Mouse (Mus musculus): Measurements from ENCODE around the gene Ankrd33b. TPM values are rescaled to one million over a fixed set of nuclear protein-coding genes. Genes with fewer than 3 reads are reported as not detected.

The Ankrd33b gene
- polyA plus RNA-seq, 1 experiment: 6.1 TPM

- Histone ChIP-seq H3K4me1 (peaks cover 92% of the 10 kb centered on the region), H3K27me3 (replicated peaks) (no peaks in the 10 kb centered on the region), H3K9me3 (no peaks in the 10 kb centered on the region), H3K36me3 (replicated peaks; ENCODE audit: low read length) (peaks cover 92% of the 10 kb centered on the region), H3K4me3 (replicated peaks) (peak overlapping the region; percentile 77)
- TF ChIP-seq FLI1 (IDR thresholded peaks at IDR 0.05; ENCODE audit: low read length) (no peak), GATA1 (IDR thresholded peaks at IDR 0.05; ENCODE audit: borderline replicate concordance, low read length) (no peak)
Measured at GRCm38 (mm10) chr15:31252590-31253311, 114.8 kb downstream of the Ankrd33b start.

- H3K36me3 ChIP-seq (replicated peaks; ENCODE audit: low read length): peaks cover 93% of the 10 kb centered on the region
- H3K4me3 ChIP-seq (replicated peaks): no peak overlapping the region
- no peaks in the 10 kb centered on the region for H3K27me3 ChIP-seq (replicated peaks)
- peaks cover 91% of the 10 kb centered on the region for H3K4me1 ChIP-seq
- no peaks in the 10 kb centered on the region for H3K9me3 ChIP-seq
- TF ChIP-seq GATA1 (IDR thresholded peaks at IDR 0.05; ENCODE audit: borderline replicate concordance, low read length) (no peak), FLI1 (IDR thresholded peaks at IDR 0.05; ENCODE audit: low read length) (no peak)
Measured at GRCm38 (mm10) chr15:31251189-31251588, 116.3 kb downstream of the Ankrd33b start.

GRCm38 (mm10) chr15:31250676-31251075 lies 116.8 kb downstream of the Ankrd33b start:
- peaks cover 93% of the 10 kb centered on the region for H3K36me3 ChIP-seq (replicated peaks; ENCODE audit: low read length)
- no peaks in the 10 kb centered on the region for H3K9me3 ChIP-seq
- no peak for TF ChIP-seq GATA1 (IDR thresholded peaks at IDR 0.05; ENCODE audit: borderline replicate concordance, low read length)
- no peak for TF ChIP-seq FLI1 (IDR thresholded peaks at IDR 0.05; ENCODE audit: low read length)
- no peaks in the 10 kb centered on the region for H3K27me3 ChIP-seq (replicated peaks)
- H3K4me3 ChIP-seq (replicated peaks): no peak overlapping the region
- H3K4me1 ChIP-seq: peaks cover 90% of the 10 kb centered on the region

- peaks cover 95% of the 10 kb centered on the region for H3K36me3 ChIP-seq (replicated peaks; ENCODE audit: low read length)
- H3K9me3 ChIP-seq: no peaks in the 10 kb centered on the region
- no peaks in the 10 kb centered on the region for H3K27me3 ChIP-seq (replicated peaks)
- peaks cover 85% of the 10 kb centered on the region for H3K4me1 ChIP-seq
- no peak overlapping the region for H3K4me3 ChIP-seq (replicated peaks)
- TF ChIP-seq FLI1 (IDR thresholded peaks at IDR 0.05; ENCODE audit: low read length): no peak
- no peak for TF ChIP-seq GATA1 (IDR thresholded peaks at IDR 0.05; ENCODE audit: borderline replicate concordance, low read length)
Measured at GRCm38 (mm10) chr15:31250027-31250426, 117.5 kb downstream of the Ankrd33b start.

- TF ChIP-seq FLI1 (IDR thresholded peaks at IDR 0.05; ENCODE audit: low read length) (no peak), GATA1 (IDR thresholded peaks at IDR 0.05; ENCODE audit: borderline replicate concordance, low read length) (no peak)
- H3K9me3 ChIP-seq: no peaks in the 10 kb centered on the region
Measured at GRCm38 (mm10) chr15:31248882-31249281, 118.6 kb downstream of the Ankrd33b start.

GRCm38 (mm10) chr15:31247035-31247434 lies 120.5 kb downstream of the Ankrd33b start:
- Histone ChIP-seq H3K4me3 (replicated peaks) (no peak overlapping the region), H3K36me3 (replicated peaks; ENCODE audit: low read length) (peaks cover 95% of the 10 kb centered on the region), H3K4me1 (peaks cover 69% of the 10 kb centered on the region), H3K9me3 (no peaks in the 10 kb centered on the region), H3K27me3 (replicated peaks) (no peaks in the 10 kb centered on the region)
- TF ChIP-seq FLI1 (IDR thresholded peaks at IDR 0.05; ENCODE audit: low read length) (no peak), GATA1 (IDR thresholded peaks at IDR 0.05; ENCODE audit: borderline replicate concordance, low read length) (no peak)

More at GRCm38 (mm10) chr15:31248882-31249281, 118.6 kb downstream of the Ankrd33b start:
- H3K36me3 ChIP-seq (replicated peaks; ENCODE audit: low read length): peaks cover 95% of the 10 kb centered on the region
- no peaks in the 10 kb centered on the region for H3K27me3 ChIP-seq (replicated peaks)
- H3K4me1 ChIP-seq: peaks cover 81% of the 10 kb centered on the region
- H3K4me3 ChIP-seq (replicated peaks): peak overlapping the region; percentile 71

GRCm38 (mm10) chr15:31245934-31246333 lies 121.6 kb downstream of the Ankrd33b start:
- Histone ChIP-seq H3K4me1 (peaks cover 61% of the 10 kb centered on the region), H3K27me3 (replicated peaks) (no peaks in the 10 kb centered on the region), H3K36me3 (replicated peaks; ENCODE audit: low read length) (peaks cover 99% of the 10 kb centered on the region), H3K9me3 (no peaks in the 10 kb centered on the region), H3K4me3 (replicated peaks) (no peak overlapping the region)
- TF ChIP-seq FLI1 (IDR thresholded peaks at IDR 0.05; ENCODE audit: low read length) (no peak), GATA1 (IDR thresholded peaks at IDR 0.05; ENCODE audit: borderline replicate concordance, low read length) (no peak)

GRCm38 (mm10) chr15:31244696-31245445 lies 122.7 kb downstream of the Ankrd33b start:
- H3K9me3 ChIP-seq: no peaks in the 10 kb centered on the region
- H3K36me3 ChIP-seq (replicated peaks; ENCODE audit: low read length): peaks cover 100% of the 10 kb centered on the region
- no peak overlapping the region for H3K4me3 ChIP-seq (replicated peaks)
- no peaks in the 10 kb centered on the region for H3K27me3 ChIP-seq (replicated peaks)
- TF ChIP-seq FLI1 (IDR thresholded peaks at IDR 0.05; ENCODE audit: low read length) (no peak), GATA1 (IDR thresholded peaks at IDR 0.05; ENCODE audit: borderline replicate concordance, low read length) (no peak)
- H3K4me1 ChIP-seq: peaks cover 55% of the 10 kb centered on the region

GRCm38 (mm10) chr15:31243260-31243659 lies 124.3 kb downstream of the Ankrd33b start:
- Histone ChIP-seq H3K27me3 (replicated peaks) (no peaks in the 10 kb centered on the region), H3K4me1 (peaks cover 49% of the 10 kb centered on the region), H3K4me3 (replicated peaks) (no peak overlapping the region), H3K36me3 (replicated peaks; ENCODE audit: low read length) (peaks cover 100% of the 10 kb centered on the region), H3K9me3 (no peaks in the 10 kb centered on the region)
- no peak for TF ChIP-seq FLI1 (IDR thresholded peaks at IDR 0.05; ENCODE audit: low read length)
- no peak for TF ChIP-seq GATA1 (IDR thresholded peaks at IDR 0.05; ENCODE audit: borderline replicate concordance, low read length)

Other genes starting within 250 kb of the Ankrd33b start
- gene Dap, start 143.4 kb downstream of the Ankrd33b start, polyA plus RNA-seq (2012; ENCODE audit: insufficient read depth, low replicate concordance): 121 and 178 TPM in 2 replicates
- 6.7 TPM in 1 of 2 replicates, not detected in the other for gene Ropn1l, start 86.0 kb upstream of the Ankrd33b start, polyA plus RNA-seq (2012; ENCODE audit: insufficient read depth, low replicate concordance)
- 18.8 and 34.5 TPM in 2 replicates for gene March6, start 163.3 kb upstream of the Ankrd33b start, polyA plus RNA-seq (2012; ENCODE audit: insufficient read depth, low replicate concordance)
- not detected in 2 replicates for gene Cmbl, start 197.7 kb upstream of the Ankrd33b start, polyA plus RNA-seq (2012; ENCODE audit: insufficient read depth, low replicate concordance)
- 6.1 and 19.7 TPM in 2 replicates for gene Cct5, start 234.1 kb upstream of the Ankrd33b start, polyA plus RNA-seq (2012; ENCODE audit: insufficient read depth, low replicate concordance)
- 2.1 and 3.6 TPM in 2 replicates for gene Fam173b, start 234.1 kb upstream of the Ankrd33b start, polyA plus RNA-seq (2012; ENCODE audit: insufficient read depth, low replicate concordance)